Comparison of ENCODE assay signal across 8 mouse cellular contexts in genomic region chr6:35256691-35257090, GRCm38 (mm10). TPM values are rescaled to one million over a fixed set of nuclear protein-coding genes. Genes with fewer than 3 reads are reported as not detected.
A peak's percentile ranks its signal among the peaks of the same experiment; 100 is the strongest.
DNase-seq lines count a peak whose midpoint lies in the region; ATAC-seq and TF ChIP-seq lines count a peak whose summit lies in the region.

No protein-coding gene starts in this region.

- H3K4me2 ChIP-seq in kidney, embryonic 14.5 days (replicated peaks; ENCODE audit: low read depth, low read length), result no peak overlapping the region; the same call in 1 of the 2 replicates
- H3K4me2 ChIP-seq in intestine, postnatal 0 days (replicated peaks; ENCODE audit: low read depth), result no peak overlapping the region

- H3K27me3 ChIP-seq in kidney, embryonic 14.5 days (ENCODE audit: control insufficient read depth, insufficient read depth, low read length), result no peaks in the 10 kb centered on the region
- H3K27me3 ChIP-seq in intestine, postnatal 0 days (replicated peaks; ENCODE audit: control insufficient read depth, insufficient read depth, low read length), result no peaks in the 10 kb centered on the region

- intact Hi-C loops in left cerebral cortex, postnatal 36 days (cut with DNase I), result loop anchor here (10.0 kb wide), 1 partner anchor 118 kb away; no protein-coding TSS in a partner anchor

- no peak overlapping the region for H3K9ac ChIP-seq in kidney, embryonic 14.5 days (ENCODE audit: low read depth, low read length)
- H3K9ac ChIP-seq in intestine, postnatal 0 days (ENCODE audit: low read depth, low read length), result no peak overlapping the region

- peak; percentile 25 for DNase-seq in kidney, adult 11 months
- DNase-seq in T-cell, adult 2 months (ENCODE audit: low spot score), result peak; percentile 45
- DNase-seq in heart, adult 18-20 months, result peak; percentile 85 to 89
- peak; percentile 18 to 40 for DNase-seq in left cerebral cortex, postnatal 36 days (ENCODE audit: low spot score in 2 of 2)
- peak; percentile 41 to 42 for DNase-seq in right cerebral cortex, postnatal 36 days (ENCODE audit: low spot score in 2 of 2)

- no peak for ATAC-seq in kidney, embryonic 14.5 days (ENCODE audit: low FRiP score, low TSS enrichment)
- ATAC-seq in intestine, postnatal 0 days, result no peak
- no peak for ATAC-seq in cerebellum, adult (ENCODE audit: insufficient number of reproducible peaks, low FRiP score, low TSS enrichment)

- H3K36me3 ChIP-seq in kidney, embryonic 14.5 days (ENCODE audit: control insufficient read depth, insufficient read depth, low read length), result peaks cover 4% of the 10 kb centered on the region; the same call in 1 of the 2 replicates
- peaks cover 12% of the 10 kb centered on the region for H3K36me3 ChIP-seq in intestine, postnatal 0 days (ENCODE audit: control insufficient read depth, insufficient read depth)

- TF ChIP-seq CTCF in intestine, postnatal 0 days (IDR thresholded peaks at IDR 0.05; ENCODE audit: low read depth), result no peak

- 58% methylated on average over 7 of the region's 7 CpGs for WGBS in kidney, embryonic 14.5 days
- WGBS in intestine, postnatal 0 days, result 73% methylated on average over 7 of the region's 7 CpGs

- peaks cover 28% of the 10 kb centered on the region for H3K4me1 ChIP-seq in kidney, embryonic 14.5 days (ENCODE audit: control insufficient read depth, insufficient read depth, low read length)
- H3K4me1 ChIP-seq in intestine, postnatal 0 days (replicated peaks; ENCODE audit: control insufficient read depth, insufficient read depth, low read length), result peaks cover 5% of the 10 kb centered on the region; the same call in 1 of the 2 replicates

- H3K27ac ChIP-seq in kidney, embryonic 14.5 days (ENCODE audit: low read depth, low read length), result no peak overlapping the region; the same call in 1 of the 2 replicates
- H3K27ac ChIP-seq in intestine, postnatal 0 days (ENCODE audit: low read depth, low read length), result no peak overlapping the region

- H3K9me3 ChIP-seq in kidney, embryonic 14.5 days (ENCODE audit: control insufficient read depth, low read length), result no peaks in the 10 kb centered on the region
- H3K9me3 ChIP-seq in intestine, postnatal 0 days (ENCODE audit: control insufficient read depth), result no peaks in the 10 kb centered on the region

- no peak overlapping the region for H3K4me3 ChIP-seq in kidney, embryonic 14.5 days (ENCODE audit: low read length)
- no peak overlapping the region for H3K4me3 ChIP-seq in intestine, postnatal 0 days (ENCODE audit: low read depth, low read length)

RNA-seq across cellular contexts. Expression of gene Slc13a4, which starts 51.2 kb away (rescaled TPM):
- 0.05 TPM in 1 of 2 replicates, not detected in the other for polyA plus RNA-seq in kidney, embryonic 14.5 days (2014; fragmentation: Nextera tagmentation; extraction: Ambion mirVana)
- total RNA-seq in heart, adult 18-20 months (2021), result under 1 TPM; 0.07 to 0.21 TPM
- total RNA-seq in left cerebral cortex, postnatal 36 days (2021), result 10 to 100 TPM in 1 of 2 experiments, 1 to 10 TPM in 1; 7.3 to 13.6 TPM
- polyA plus RNA-seq in intestine, postnatal 0 days (2015; fragmentation: Nextera tagmentation; extraction: Ambion mirVana), result 0.72 and 0.76 TPM in 2 replicates

Comparison
In these comparisons a context has a peak if more than half of its experiments do, and no peak if none do; other contexts are left out.
1. DNase-seq: peak in every context shown above with its lines; median percentile 87 in heart, adult 18-20 months; 45 in T-cell, adult 2 months; 42 in right cerebral cortex, postnatal 36 days; 29 in left cerebral cortex, postnatal 36 days; 25 in kidney, adult 11 months.
2. RNA of gene Slc13a4, which starts 51.2 kb away (total RNA-seq): 7.3 to 13.6 TPM in left cerebral cortex, postnatal 36 days; 0.07 to 0.21 TPM in heart, adult 18-20 months; every median in the first group is over 4 times any median in the second.